Mouse (Mus musculus): ENCODE measurements at regions not wholly inside any gene's neighbourhood (a gene's known extent, or its start where the extent isn't known, plus 50 kb on each side); places are given as distances from the start of the nearest gene placed in this dataset.
"Not testable (repeated sequence)": the region's sequence is repeated elsewhere in the genome, so short reads cannot be mapped to it uniquely, and the experiment has no call there.

- H3K4me2 ChIP-seq; H3K36me3 ChIP-seq (ENCODE audit: control insufficient read depth, insufficient read depth, low read length); DNase-seq (ENCODE audit: low spot score, missing footprints); ATAC-seq (ENCODE audit: low FRiP score); H3K9me3 ChIP-seq (ENCODE audit: control insufficient read depth, low read length); H3K9ac ChIP-seq (ENCODE audit: low read length); H3K27me3 ChIP-seq (ENCODE audit: control insufficient read depth, insufficient read depth, low read length); H3K27ac ChIP-seq (ENCODE audit: low read depth, low read length); H3K4me3 ChIP-seq (ENCODE audit: low read depth, low read length); H3K4me1 ChIP-seq (ENCODE audit: control insufficient read depth, insufficient read depth, low read length): not testable (repeated sequence)
- 80% methylated on average over 3 of the region's 3 CpGs for WGBS
Measured at GRCm38 (mm10) chr6:84302916-84303315, 290.8 kb downstream of the Cyp26b1 start.

- no peak overlapping the region for H3K4me2 ChIP-seq
- no peaks in the 10 kb centered on the region for H3K27me3 ChIP-seq (ENCODE audit: control insufficient read depth, insufficient read depth, low read length)
- no peaks in the 10 kb centered on the region for H3K9me3 ChIP-seq (ENCODE audit: control insufficient read depth, low read length)
- H3K9ac ChIP-seq (ENCODE audit: low read length) = no peak overlapping the region
- DNase-seq (ENCODE audit: low spot score, missing footprints) = no peak
- no peaks in the 10 kb centered on the region for H3K36me3 ChIP-seq (ENCODE audit: control insufficient read depth, insufficient read depth, low read length)
- H3K4me1 ChIP-seq (ENCODE audit: control insufficient read depth, insufficient read depth, low read length) = no peaks in the 10 kb centered on the region
- WGBS = 92% methylated on average over 2 of the region's 2 CpGs
- H3K4me3 ChIP-seq (ENCODE audit: low read depth, low read length) = no peak overlapping the region
- H3K27ac ChIP-seq (ENCODE audit: low read depth, low read length) = no peak overlapping the region
- no peak for ATAC-seq (ENCODE audit: low FRiP score)
Measured at GRCm38 (mm10) chr6:84299936-84300335, 291.5 kb downstream of the Dysf start.

GRCm38 (mm10) chr6:84299146-84299545 is 290.8 kb downstream of the Dysf start:
- Histone ChIP-seq H3K9ac (ENCODE audit: low read length) (no peak overlapping the region), H3K9me3 (ENCODE audit: control insufficient read depth, low read length) (no peaks in the 10 kb centered on the region), H3K4me3 (ENCODE audit: low read depth, low read length) (no peak overlapping the region), H3K27ac (ENCODE audit: low read depth, low read length) (no peak overlapping the region), H3K27me3 (ENCODE audit: control insufficient read depth, insufficient read depth, low read length) (no peaks in the 10 kb centered on the region), H3K4me2 (no peak overlapping the region), H3K4me1 (ENCODE audit: control insufficient read depth, insufficient read depth, low read length) (no peaks in the 10 kb centered on the region), H3K36me3 (ENCODE audit: control insufficient read depth, insufficient read depth, low read length) (no peaks in the 10 kb centered on the region)
- ATAC-seq (ENCODE audit: low FRiP score) (no peak), DNase-seq (ENCODE audit: low spot score, missing footprints) (no peak)

GRCm38 (mm10) chr6:84273907-84274306 is 265.5 kb downstream of the Dysf start:
- H3K4me2 ChIP-seq; H3K27me3 ChIP-seq (ENCODE audit: control insufficient read depth, insufficient read depth, low read length); H3K9ac ChIP-seq (ENCODE audit: low read length); H3K4me3 ChIP-seq (ENCODE audit: low read depth, low read length); H3K9me3 ChIP-seq (ENCODE audit: control insufficient read depth, low read length); ATAC-seq (ENCODE audit: low FRiP score); H3K4me1 ChIP-seq (ENCODE audit: control insufficient read depth, insufficient read depth, low read length); DNase-seq (ENCODE audit: low spot score, missing footprints); H3K27ac ChIP-seq (ENCODE audit: low read depth, low read length); H3K36me3 ChIP-seq (ENCODE audit: control insufficient read depth, insufficient read depth, low read length): not testable (repeated sequence)

- ATAC-seq (ENCODE audit: low FRiP score) = peak; percentile 65; the same call in 1 of the 2 replicates
- DNase-seq (ENCODE audit: low spot score, missing footprints) = peak; percentile 88
- H3K27ac ChIP-seq (ENCODE audit: low read depth, low read length) = no peak overlapping the region
- no peaks in the 10 kb centered on the region for H3K9me3 ChIP-seq (ENCODE audit: control insufficient read depth, low read length)
- H3K4me2 ChIP-seq = no peak overlapping the region
- H3K27me3 ChIP-seq (ENCODE audit: control insufficient read depth, insufficient read depth, low read length) = no peaks in the 10 kb centered on the region
- no peaks in the 10 kb centered on the region for H3K4me1 ChIP-seq (ENCODE audit: control insufficient read depth, insufficient read depth, low read length)
- no peaks in the 10 kb centered on the region for H3K36me3 ChIP-seq (ENCODE audit: control insufficient read depth, insufficient read depth, low read length)
- no peak overlapping the region for H3K4me3 ChIP-seq (ENCODE audit: low read depth, low read length)
- WGBS = 73% methylated on average over 6 of the region's 6 CpGs
- no peak overlapping the region for H3K9ac ChIP-seq (ENCODE audit: low read length)
Measured at GRCm38 (mm10) chr6:84272520-84273311, 264.3 kb downstream of the Dysf start.

- no peak for ATAC-seq (ENCODE audit: low FRiP score)
- no peak for DNase-seq (ENCODE audit: low spot score, missing footprints)
- Histone ChIP-seq H3K9ac (ENCODE audit: low read length) (no peak overlapping the region), H3K36me3 (ENCODE audit: control insufficient read depth, insufficient read depth, low read length) (no peaks in the 10 kb centered on the region), H3K9me3 (ENCODE audit: control insufficient read depth, low read length) (no peaks in the 10 kb centered on the region), H3K4me1 (ENCODE audit: control insufficient read depth, insufficient read depth, low read length) (no peaks in the 10 kb centered on the region), H3K4me2 (no peak overlapping the region), H3K27ac (ENCODE audit: low read depth, low read length) (no peak overlapping the region), H3K4me3 (ENCODE audit: low read depth, low read length) (no peak overlapping the region), H3K27me3 (ENCODE audit: control insufficient read depth, insufficient read depth, low read length) (no peaks in the 10 kb centered on the region)
- WGBS = 86% methylated on average over 6 of the region's 6 CpGs
Measured at GRCm38 (mm10) chr6:84271966-84272365, 263.6 kb downstream of the Dysf start.

GRCm38 (mm10) chr6:84271441-84271840 is 263.1 kb downstream of the Dysf start:
- H3K27me3 ChIP-seq (ENCODE audit: control insufficient read depth, insufficient read depth, low read length) = no peaks in the 10 kb centered on the region
- H3K4me2 ChIP-seq = no peak overlapping the region
- DNase-seq (ENCODE audit: low spot score, missing footprints) (no peak), ATAC-seq (ENCODE audit: low FRiP score) (no peak)
- H3K36me3 ChIP-seq (ENCODE audit: control insufficient read depth, insufficient read depth, low read length) = no peaks in the 10 kb centered on the region
- no peaks in the 10 kb centered on the region for H3K4me1 ChIP-seq (ENCODE audit: control insufficient read depth, insufficient read depth, low read length)
- H3K9me3 ChIP-seq (ENCODE audit: control insufficient read depth, low read length) = no peaks in the 10 kb centered on the region
- no peak overlapping the region for H3K4me3 ChIP-seq (ENCODE audit: low read depth, low read length)
- no peak overlapping the region for H3K27ac ChIP-seq (ENCODE audit: low read depth, low read length)
- no peak overlapping the region for H3K9ac ChIP-seq (ENCODE audit: low read length)
- WGBS = 91% methylated on average over 3 of the region's 3 CpGs

GRCm38 (mm10) chr6:84270518-84271165 is 262.3 kb downstream of the Dysf start:
- WGBS = 75% methylated on average over 12 of the region's 12 CpGs
- DNase-seq (ENCODE audit: low spot score, missing footprints) (no peak), ATAC-seq (ENCODE audit: low FRiP score) (no peak)
- no peaks in the 10 kb centered on the region for H3K9me3 ChIP-seq (ENCODE audit: control insufficient read depth, low read length)
- H3K27me3 ChIP-seq (ENCODE audit: control insufficient read depth, insufficient read depth, low read length) = no peaks in the 10 kb centered on the region
- no peaks in the 10 kb centered on the region for H3K36me3 ChIP-seq (ENCODE audit: control insufficient read depth, insufficient read depth, low read length)
- H3K27ac ChIP-seq (ENCODE audit: low read depth, low read length) = no peak overlapping the region
- H3K4me1 ChIP-seq (ENCODE audit: control insufficient read depth, insufficient read depth, low read length) = no peaks in the 10 kb centered on the region
- no peak overlapping the region for H3K4me2 ChIP-seq
- no peak overlapping the region for H3K4me3 ChIP-seq (ENCODE audit: low read depth, low read length)
- H3K9ac ChIP-seq (ENCODE audit: low read length) = no peak overlapping the region

- ATAC-seq (ENCODE audit: low FRiP score) = no peak
- no peak overlapping the region for H3K4me2 ChIP-seq
- H3K27me3 ChIP-seq (ENCODE audit: control insufficient read depth, insufficient read depth, low read length) = no peaks in the 10 kb centered on the region
- no peaks in the 10 kb centered on the region for H3K4me1 ChIP-seq (ENCODE audit: control insufficient read depth, insufficient read depth, low read length)
- no peaks in the 10 kb centered on the region for H3K9me3 ChIP-seq (ENCODE audit: control insufficient read depth, low read length)
- H3K9ac ChIP-seq (ENCODE audit: low read length) = no peak overlapping the region
- DNase-seq (ENCODE audit: low spot score, missing footprints) = no peak
- no peak overlapping the region for H3K4me3 ChIP-seq (ENCODE audit: low read depth, low read length)
- 92% methylated on average over 4 of the region's 4 CpGs for WGBS
- no peak overlapping the region for H3K27ac ChIP-seq (ENCODE audit: low read depth, low read length)
- no peaks in the 10 kb centered on the region for H3K36me3 ChIP-seq (ENCODE audit: control insufficient read depth, insufficient read depth, low read length)
Measured at GRCm38 (mm10) chr6:84269478-84269877, 261.1 kb downstream of the Dysf start.

Measured in midbrain, embryonic 11.5 days (tissue).